Mouse (Mus musculus) hindbrain, embryonic 13.5 days (tissue): ENCODE measurements around the gene Gm5294. TPM values are rescaled to one million over a fixed set of nuclear protein-coding genes. Genes with fewer than 3 reads are reported as not detected.

Experiments used
- ATAC-seq: fragments of 200-750 bp; cut with Nextera tagmentation; 2 replicates; pipeline ENCODE4 v1.8.0; 2017; ENCODE audit warnings: moderate TSS enrichment; ENCODE audit not compliant: low FRiP score
- H3K27ac ChIP-seq: fragments of 300-500 bp; sonication (generic); 2 replicates; pipeline ENCODE4 v1.5.1; 2015; ENCODE audit warnings: inconsistent platforms, mild to moderate bottlenecking, moderate library complexity
- H3K27me3 ChIP-seq: fragments of 300-500 bp; sonication (generic); 2 replicates; pipeline ENCODE4 v1.6.1; 2015; ENCODE audit warnings: mild to moderate bottlenecking, inconsistent platforms
- H3K36me3 ChIP-seq: fragments of 300-500 bp; sonication (generic); 2 replicates; pipeline ENCODE4 v1.6.1; 2015; ENCODE audit warnings: mild to moderate bottlenecking, inconsistent platforms
- H3K4me1 ChIP-seq: fragments of 300-500 bp; sonication (generic); replicated peaks from 2 replicates; pipeline ENCODE4 v1.6.1; 2015; ENCODE audit warnings: inconsistent platforms
- H3K4me2 ChIP-seq: fragments of 300-500 bp; sonication (generic); 2 replicates; pipeline ENCODE4 v1.6.1; 2015; ENCODE audit warnings: inconsistent platforms, mild to moderate bottlenecking, moderate library complexity
- H3K4me3 ChIP-seq: fragments of 300-500 bp; sonication (generic); 2 replicates; pipeline ENCODE4 v1.5.1; 2015; ENCODE audit warnings: mild to moderate bottlenecking, inconsistent platforms
- H3K9ac ChIP-seq: fragments of 300-500 bp; sonication (generic); 2 replicates; pipeline ENCODE4 v1.6.1; 2015; ENCODE audit warnings: mild to moderate bottlenecking, inconsistent platforms
- H3K9me3 ChIP-seq: fragments of 300-500 bp; sonication (generic); 2 replicates; pipeline ENCODE4 v1.6.1; 2016; ENCODE audit warnings: inconsistent platforms
- WGBS: fragments of 180-500 bp; shearing (Covaris S2); methylation state at CpG from one replicate; pipeline ENCODE4 v1.1.7; 2015; 5-methylcytosine and 5-hydroxymethylcytosine counted together
- polyA plus RNA-seq: library from polyadenylated mRNA; unstranded; fragments of >200 nt; fragmentation: Nextera tagmentation; extraction: Ambion mirVana; gene quantifications from 2 replicates; pipeline ENCODE4 v1.2.1, GENCODE M21; 2015

The Gm5294 gene
- 0.73 and 0.97 TPM in 2 replicates for polyA plus RNA-seq

DNA sequence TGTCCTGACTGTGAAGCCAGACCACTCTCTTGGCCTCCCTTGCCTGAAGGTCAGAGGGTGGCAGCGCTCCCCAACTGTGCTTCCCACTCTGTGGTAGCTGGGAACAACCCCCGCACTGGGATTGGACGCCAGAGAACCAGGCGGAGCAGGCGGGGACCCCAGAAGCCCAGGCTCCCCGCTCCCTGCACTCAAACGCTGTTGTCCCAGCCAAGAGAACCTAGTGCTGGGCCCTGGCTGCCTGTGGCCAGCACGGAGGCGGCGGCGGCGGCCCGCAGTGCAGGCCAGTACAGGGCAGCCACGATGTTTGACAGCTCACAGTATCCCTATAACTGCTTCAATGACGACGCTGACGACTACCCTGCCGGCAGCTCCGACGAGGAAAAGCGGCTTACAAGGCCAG, at the start of gene Gm5294:
Gene Gm5294, plus strand, starts transcription at position 301 of the 400 bp plus-strand sequence.
- Histone ChIP-seq H3K9ac (peak within 1 kb of the TSS; percentile 49; the same call in 1 of the 2 replicates), H3K4me3 (peak within 1 kb of the TSS; percentile 28), H3K4me1 (peaks cover 15% of the 10 kb centered on the region), H3K4me2 (peak within 1 kb of the TSS; percentile 49), H3K27me3 (peaks cover 63% of the 10 kb centered on the region), H3K27ac (no peak within 1 kb of the TSS), H3K9me3 (no peaks in the 10 kb centered on the region), H3K36me3 (no peaks in the 10 kb centered on the region)
- WGBS: 9% methylated on average over 21 of the region's 21 CpGs
- no peak for ATAC-seq

DNA sequence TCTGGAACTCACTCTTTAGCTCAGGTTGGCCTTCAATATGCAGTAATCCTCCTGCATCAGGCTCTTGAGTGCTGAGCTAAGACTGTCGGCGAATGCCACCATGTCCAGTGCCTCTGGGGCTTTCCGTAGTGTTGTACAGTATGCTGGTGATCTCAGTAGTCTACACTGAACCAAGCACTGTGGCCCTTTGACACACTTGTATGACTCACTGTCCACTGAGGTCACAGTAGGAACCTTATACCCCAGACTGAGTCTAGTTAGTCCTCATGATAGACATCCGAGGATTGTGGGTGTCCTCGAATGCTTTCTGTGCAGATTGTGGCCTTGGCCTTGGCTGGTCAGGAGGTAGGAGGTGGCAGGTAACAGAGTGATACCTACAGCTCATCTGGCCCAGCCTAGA, 44.8 kb upstream of the Gm5294 start:
- no peaks in the 10 kb centered on the region for H3K9me3 ChIP-seq
- H3K27ac ChIP-seq: no peak overlapping the region
- no peak for ATAC-seq
- no peak overlapping the region for H3K4me2 ChIP-seq
- H3K27me3 ChIP-seq: no peaks in the 10 kb centered on the region
- H3K4me3 ChIP-seq: no peak overlapping the region
- peaks cover 73% of the 10 kb centered on the region for H3K36me3 ChIP-seq
- peaks cover 28% of the 10 kb centered on the region for H3K4me1 ChIP-seq
- 96% methylated on average over 5 of the region's 5 CpGs for WGBS
- H3K9ac ChIP-seq: no peak overlapping the region

GRCm38 (mm10) chr5:138776346-138776745, 43.5 kb upstream of the Gm5294 start:
- H3K9ac ChIP-seq: no peak overlapping the region
- H3K4me2 ChIP-seq: no peak overlapping the region
- H3K36me3 ChIP-seq: peaks cover 70% of the 10 kb centered on the region
- H3K27me3 ChIP-seq: no peaks in the 10 kb centered on the region
- no peak overlapping the region for H3K4me3 ChIP-seq
- WGBS: 68% methylated on average over 1 of the region's 1 CpGs
- no peak for ATAC-seq
- H3K4me1 ChIP-seq: peaks cover 37% of the 10 kb centered on the region
- no peak overlapping the region for H3K27ac ChIP-seq
- H3K9me3 ChIP-seq: no peaks in the 10 kb centered on the region

GRCm38 (mm10) chr5:138778731-138779463, 41.0 kb upstream of the Gm5294 start:
- H3K4me1 ChIP-seq: peaks cover 55% of the 10 kb centered on the region
- no peaks in the 10 kb centered on the region for H3K9me3 ChIP-seq
- no peaks in the 10 kb centered on the region for H3K27me3 ChIP-seq
- H3K4me3 ChIP-seq: no peak overlapping the region
- peak overlapping the region; percentile 95 for H3K27ac ChIP-seq
- ATAC-seq: peak; percentile 82
- H3K4me2 ChIP-seq: 0 out of 2 replicates have a peak overlapping the region, but pooled peaks have one; percentile 25
- peaks cover 67% of the 10 kb centered on the region for H3K36me3 ChIP-seq
- H3K9ac ChIP-seq: 0 out of 2 replicates have a peak overlapping the region, but pooled peaks have one; percentile 24
- WGBS: 26% methylated on average over 9 of the region's 9 CpGs

DNA sequence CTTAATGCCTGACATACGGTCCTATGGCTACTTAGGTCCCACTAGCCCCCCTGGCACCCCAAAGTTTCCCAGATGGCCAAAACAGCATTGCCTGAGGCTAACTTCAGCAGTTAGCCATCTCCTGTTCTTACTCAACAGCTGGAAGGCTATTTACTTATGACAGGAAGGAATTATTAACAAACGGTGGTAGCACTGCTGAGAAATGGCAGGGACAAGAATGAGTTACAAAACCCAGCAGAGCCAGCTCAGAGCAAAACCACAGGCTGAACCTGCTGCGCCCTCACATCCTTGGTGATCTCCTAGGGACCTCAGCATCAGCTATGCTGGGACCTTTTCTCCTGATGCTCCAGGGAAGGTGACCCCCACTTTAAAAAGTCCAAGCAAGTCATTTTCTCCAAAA, 40.2 kb upstream of the Gm5294 start:
- peaks cover 65% of the 10 kb centered on the region for H3K36me3 ChIP-seq
- H3K9me3 ChIP-seq: no peaks in the 10 kb centered on the region
- no peak for ATAC-seq
- no peaks in the 10 kb centered on the region for H3K27me3 ChIP-seq
- peaks cover 55% of the 10 kb centered on the region for H3K4me1 ChIP-seq
- H3K4me2 ChIP-seq: no peak overlapping the region
- peak overlapping the region; percentile 95 for H3K27ac ChIP-seq
- no peak overlapping the region for H3K9ac ChIP-seq
- H3K4me3 ChIP-seq: no peak overlapping the region
- 71% methylated on average over 3 of the region's 3 CpGs for WGBS

GRCm38 (mm10) chr5:138782697-138783096, 37.2 kb upstream of the Gm5294 start:
- ATAC-seq: no peak
- Histone ChIP-seq H3K4me2 (no peak overlapping the region), H3K36me3 (peaks cover 52% of the 10 kb centered on the region), H3K9me3 (no peaks in the 10 kb centered on the region), H3K4me3 (no peak overlapping the region), H3K9ac (peak overlapping the region; percentile 24; the same call in 1 of the 2 replicates), H3K27ac (0 out of 2 replicates have a peak overlapping the region, but pooled peaks have one; percentile 18), H3K27me3 (no peaks in the 10 kb centered on the region), H3K4me1 (peaks cover 53% of the 10 kb centered on the region)
- WGBS: 91% methylated on average over 1 of the region's 1 CpGs

DNA sequence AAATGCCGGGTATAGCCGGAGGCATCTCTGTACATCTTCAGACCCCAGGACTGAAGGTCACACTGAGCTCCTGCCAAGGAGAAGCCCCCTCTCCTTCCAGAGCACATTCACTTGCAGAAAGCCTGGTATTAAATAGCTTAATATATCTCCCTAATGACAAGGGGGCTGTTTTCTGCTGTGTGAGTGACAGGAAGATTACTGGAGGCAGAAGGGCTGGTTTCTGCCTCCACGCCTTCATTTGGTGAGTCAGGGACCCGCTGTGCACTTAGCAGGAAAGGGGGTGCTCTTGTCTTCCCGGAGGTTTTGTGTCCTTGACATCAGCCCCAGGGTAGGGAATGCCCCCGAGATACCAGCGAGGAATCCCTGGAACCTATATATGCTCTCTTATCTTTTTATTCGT, 36.7 kb upstream of the Gm5294 start:
- WGBS: 76% methylated on average over 8 of the region's 8 CpGs
- ATAC-seq: no peak
- H3K36me3 ChIP-seq: peaks cover 56% of the 10 kb centered on the region
- H3K4me3 ChIP-seq: no peak overlapping the region
- no peak overlapping the region for H3K4me2 ChIP-seq
- H3K9me3 ChIP-seq: no peaks in the 10 kb centered on the region
- no peaks in the 10 kb centered on the region for H3K27me3 ChIP-seq
- 0 out of 2 replicates have a peak overlapping the region, but pooled peaks have one; percentile 18 for H3K27ac ChIP-seq
- no peak overlapping the region for H3K9ac ChIP-seq
- H3K4me1 ChIP-seq: peaks cover 54% of the 10 kb centered on the region

- no peak for ATAC-seq
- WGBS: 90% methylated on average over 3 of the region's 3 CpGs
- Histone ChIP-seq H3K27ac (no peak overlapping the region), H3K9ac (no peak overlapping the region), H3K4me1 (peaks cover 35% of the 10 kb centered on the region), H3K4me2 (no peak overlapping the region), H3K27me3 (no peaks in the 10 kb centered on the region), H3K4me3 (no peak overlapping the region), H3K9me3 (no peaks in the 10 kb centered on the region), H3K36me3 (peaks cover 69% of the 10 kb centered on the region)
Measured at GRCm38 (mm10) chr5:138785986-138786515, 33.8 kb upstream of the Gm5294 start.

GRCm38 (mm10) chr5:138787648-138788047, 32.2 kb upstream of the Gm5294 start:
- 83% methylated on average over 7 of the region's 7 CpGs for WGBS
- Histone ChIP-seq H3K4me3 (no peak overlapping the region), H3K27ac (no peak overlapping the region), H3K9me3 (no peaks in the 10 kb centered on the region), H3K4me2 (no peak overlapping the region), H3K9ac (no peak overlapping the region), H3K4me1 (peaks cover 28% of the 10 kb centered on the region), H3K36me3 (peaks cover 69% of the 10 kb centered on the region), H3K27me3 (no peaks in the 10 kb centered on the region)
- no peak for ATAC-seq

DNA sequence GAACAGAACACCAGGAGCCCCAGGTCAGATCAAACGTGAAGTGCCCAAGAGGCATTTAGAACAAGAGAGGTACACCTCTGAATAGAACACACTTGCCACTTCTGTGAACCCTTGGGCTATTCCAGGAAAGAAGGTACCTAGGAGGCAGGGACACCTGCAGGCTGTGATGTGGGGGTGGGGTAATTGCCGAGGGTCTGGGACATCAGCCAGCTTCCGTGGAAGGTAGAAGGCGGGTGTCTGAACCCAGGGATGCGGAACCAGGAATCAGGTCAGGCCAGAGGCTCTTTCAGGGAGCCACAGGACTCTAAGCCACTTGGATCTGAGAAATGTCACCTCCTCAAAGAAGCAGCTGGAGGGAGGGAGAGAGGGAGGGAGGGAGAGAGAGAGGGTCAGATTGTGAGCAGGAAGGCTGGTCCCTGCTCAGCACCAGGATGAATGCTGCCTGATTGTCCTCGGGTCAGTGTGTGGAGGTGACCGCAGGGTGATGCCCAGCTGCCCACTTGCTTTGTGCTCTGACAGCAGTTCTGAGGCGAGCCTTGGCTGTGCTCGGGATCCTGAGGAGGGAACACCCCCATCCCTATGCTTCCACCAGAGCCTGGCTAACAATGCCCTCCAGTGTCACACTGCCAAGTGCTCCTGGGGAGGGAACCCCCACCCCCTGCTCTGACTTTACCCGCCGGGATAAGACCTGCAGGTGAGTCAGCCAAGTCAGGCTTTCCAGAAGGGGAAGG, 31.2 kb upstream of the Gm5294 start:
- no peak overlapping the region for H3K27ac ChIP-seq
- WGBS: 57% methylated on average over 11 of the region's 11 CpGs
- H3K9me3 ChIP-seq: no peaks in the 10 kb centered on the region
- H3K4me1 ChIP-seq: peaks cover 18% of the 10 kb centered on the region
- no peak for ATAC-seq
- H3K36me3 ChIP-seq: peaks cover 76% of the 10 kb centered on the region
- H3K4me2 ChIP-seq: no peak overlapping the region
- H3K27me3 ChIP-seq: no peaks in the 10 kb centered on the region
- no peak overlapping the region for H3K9ac ChIP-seq
- H3K4me3 ChIP-seq: no peak overlapping the region

- no peaks in the 10 kb centered on the region for H3K27me3 ChIP-seq
- 87% methylated on average over 11 of the region's 11 CpGs for WGBS
- no peaks in the 10 kb centered on the region for H3K9me3 ChIP-seq
- no peak for ATAC-seq
- H3K4me3 ChIP-seq: no peak overlapping the region
- peaks cover 17% of the 10 kb centered on the region for H3K4me1 ChIP-seq
- H3K4me2 ChIP-seq: no peak overlapping the region
- no peak overlapping the region for H3K27ac ChIP-seq
- peaks cover 90% of the 10 kb centered on the region for H3K36me3 ChIP-seq
- no peak overlapping the region for H3K9ac ChIP-seq
Measured at GRCm38 (mm10) chr5:138790954-138791480, 28.9 kb upstream of the Gm5294 start.

- Histone ChIP-seq H3K4me1 (no peaks in the 10 kb centered on the region), H3K9ac (no peak overlapping the region), H3K4me3 (no peak overlapping the region), H3K27ac (no peak overlapping the region), H3K4me2 (no peak overlapping the region), H3K9me3 (no peaks in the 10 kb centered on the region), H3K27me3 (no peaks in the 10 kb centered on the region), H3K36me3 (peaks cover 80% of the 10 kb centered on the region)
- 81% methylated on average over 7 of the region's 7 CpGs for WGBS
- no peak for ATAC-seq
Measured at GRCm38 (mm10) chr5:138801588-138802116, 18.2 kb upstream of the Gm5294 start.
